Mouse (Mus musculus) layer of hippocampus, postnatal 25 days (tissue): ENCODE results near the gene Sh2d7. TPM values are rescaled to one million over a fixed set of nuclear protein-coding genes. Genes with fewer than 3 reads are reported as not detected.
A peak's percentile ranks its signal among the peaks of the same experiment; 100 is the strongest.

Experiments
- DNase-seq, 2 experiments: peaks; one replicate each; pipeline ENCODE4 v3.0.0; 2022; ENCODE audit warnings: mixed read lengths in 2 of 2, low spot score in 1 of 2; ENCODE audit errors: extremely low spot score in 1 of 2
- total RNA-seq, 2 experiments: library from RNA; stranded (reverse); gene quantifications; 2 replicates each; pipeline ENCODE4 v1.2.3; 2021

The Sh2d7 gene
- total RNA-seq, result not detected

GRCm38 (mm10) chr9:54538684-54539083 is at the start of gene Sh2d7:
Gene Sh2d7 (plus strand): TSS chr9:54538984.
- DNase-seq, result no peak

GRCm38 (mm10) chr9:54489599-54489998 is 49.2 kb upstream of the Sh2d7 start:
- no peak for DNase-seq

GRCm38 (mm10) chr9:54490431-54490830 is 48.4 kb upstream of the Sh2d7 start:
- DNase-seq, result no peak

GRCm38 (mm10) chr9:54499291-54499690 is 39.5 kb upstream of the Sh2d7 start:
- DNase-seq, result no peak

GRCm38 (mm10) chr9:54499791-54500190 is 39.0 kb upstream of the Sh2d7 start:
- DNase-seq, result no peak

GRCm38 (mm10) chr9:54500832-54501452 is 37.8 kb upstream of the Sh2d7 start:
- no peak for DNase-seq

- peak; percentile 74 to 77 for DNase-seq
Measured at GRCm38 (mm10) chr9:54501453-54502110, 37.2 kb upstream of the Sh2d7 start, which contains the start of gene Dmxl2. Gene Dmxl2 (minus strand): TSS chr9:54501626.

GRCm38 (mm10) chr9:54502111-54502495 is 36.7 kb upstream of the Sh2d7 start:
- DNase-seq, result peak in 1 of 2 experiments; percentile 15

GRCm38 (mm10) chr9:54502873-54503272 is 35.9 kb upstream of the Sh2d7 start:
- no peak for DNase-seq

- no peak for DNase-seq
Measured at GRCm38 (mm10) chr9:54515991-54516390, 22.8 kb upstream of the Sh2d7 start.

- no peak for DNase-seq
Measured at GRCm38 (mm10) chr9:54518921-54519320, 19.9 kb upstream of the Sh2d7 start.

- no peak for DNase-seq
Measured at GRCm38 (mm10) chr9:54520286-54520685, 18.5 kb upstream of the Sh2d7 start.

GRCm38 (mm10) chr9:54527694-54528093 is 11.1 kb upstream of the Sh2d7 start:
- no peak for DNase-seq

GRCm38 (mm10) chr9:54529950-54530349 is 8.8 kb upstream of the Sh2d7 start:
- no peak for DNase-seq

GRCm38 (mm10) chr9:54530836-54531235 is 7.9 kb upstream of the Sh2d7 start:
- DNase-seq, result no peak

- no peak for DNase-seq
Measured at GRCm38 (mm10) chr9:54531421-54531820, 7.4 kb upstream of the Sh2d7 start.

- DNase-seq, result no peak
Measured at GRCm38 (mm10) chr9:54532926-54533325, 5.9 kb upstream of the Sh2d7 start.

GRCm38 (mm10) chr9:54533975-54534374 is 4.8 kb upstream of the Sh2d7 start:
- peak; percentile 62 to 75 for DNase-seq

- peak in 1 of 2 experiments; percentile 47 for DNase-seq
Measured at GRCm38 (mm10) chr9:54536236-54536635, 2.5 kb upstream of the Sh2d7 start.

- DNase-seq, result peak in 1 of 2 experiments; percentile 56
Measured at GRCm38 (mm10) chr9:54537030-54537429, 1.8 kb upstream of the Sh2d7 start.

- no peak for DNase-seq
Measured at GRCm38 (mm10) chr9:54537480-54537879, 1.3 kb upstream of the Sh2d7 start.

- DNase-seq, result no peak
Measured at GRCm38 (mm10) chr9:54538244-54538643, 540 bp upstream of the Sh2d7 start.
